Mouse (Mus musculus): ENCODE data around the gene Dennd1c. TPM values are rescaled to one million over a fixed set of nuclear protein-coding genes. Genes with fewer than 3 reads are reported as not detected.
A peak's percentile ranks its signal among the peaks of the same experiment; 100 is the strongest.

Gene Dennd1c
- polyA plus RNA-seq, 1 experiment from 2014 or later = 5.8 TPM

- Histone ChIP-seq H3K4me3 (ENCODE audit: low read length) (no peak overlapping the region), H3K9me3 (ENCODE audit: control insufficient read depth, low read length) (no peaks in the 10 kb centered on the region), H3K4me2 (ENCODE audit: low read depth, low read length) (no peak overlapping the region), H3K27ac (ENCODE audit: low read length) (no peak overlapping the region), H3K4me1 (replicated peaks; ENCODE audit: control insufficient read depth, insufficient read depth, low read length) (no peaks in the 10 kb centered on the region), H3K36me3 (ENCODE audit: control insufficient read depth, insufficient read depth, low read length) (no peaks in the 10 kb centered on the region), H3K9ac (ENCODE audit: low read length) (no peak overlapping the region), H3K27me3 (ENCODE audit: control insufficient read depth, insufficient read depth, low read depth, low read length) (peaks cover 2% of the 10 kb centered on the region; the same call in 1 of the 2 replicates)
- no peak for ATAC-seq (ENCODE audit: low read depth)
- WGBS = 33% methylated on average over 8 of the region's 8 CpGs
These were observed 39.3 kb downstream of the Dennd1c start for GRCm38 (mm10) chr17:57038978-57039377.

GRCm38 (mm10) chr17:57032854-57033253 lies 45.5 kb downstream of the Dennd1c start:
- Histone ChIP-seq H3K27me3 (ENCODE audit: control insufficient read depth, insufficient read depth, low read depth, low read length) (peaks cover under 1% of the 10 kb centered on the region; the same call in 1 of the 2 replicates), H3K4me3 (ENCODE audit: low read length) (no peak overlapping the region), H3K36me3 (ENCODE audit: control insufficient read depth, insufficient read depth, low read length) (peaks cover 4% of the 10 kb centered on the region), H3K27ac (ENCODE audit: low read length) (no peak overlapping the region), H3K9me3 (ENCODE audit: control insufficient read depth, low read length) (no peaks in the 10 kb centered on the region), H3K4me2 (ENCODE audit: low read depth, low read length) (no peak overlapping the region), H3K4me1 (replicated peaks; ENCODE audit: control insufficient read depth, insufficient read depth, low read length) (peaks cover 14% of the 10 kb centered on the region), H3K9ac (ENCODE audit: low read length) (no peak overlapping the region)
- 89% methylated on average over 4 of the region's 4 CpGs for WGBS
- ATAC-seq (ENCODE audit: low read depth) = no peak

GRCm38 (mm10) chr17:57031661-57032420 lies 46.5 kb downstream of the Dennd1c start:
- WGBS = under 1% methylated on average over 38 of the region's 38 CpGs
- H3K4me2 ChIP-seq (ENCODE audit: low read depth, low read length) = peak overlapping the region; percentile 60

GRCm38 (mm10) chr17:57030931-57031660 lies 47.2 kb downstream of the Dennd1c start, which contains the start of gene Khsrp:
Khsrp (minus strand) TSS chr17:57031522.
- peak within 1 kb of the TSS; percentile 89 for H3K4me3 ChIP-seq (ENCODE audit: low read length)
- H3K27ac ChIP-seq (ENCODE audit: low read length) = peak within 1 kb of the TSS; percentile 93
- H3K36me3 ChIP-seq (ENCODE audit: control insufficient read depth, insufficient read depth, low read length) = peaks cover 11% of the 10 kb centered on the region
- WGBS = 0% methylated on average over 45 of the region's 99 CpGs
- no peaks in the 10 kb centered on the region for H3K27me3 ChIP-seq (ENCODE audit: control insufficient read depth, insufficient read depth, low read depth, low read length)
- H3K9ac ChIP-seq (ENCODE audit: low read length) = peak within 1 kb of the TSS; percentile 99
- H3K4me2 ChIP-seq (ENCODE audit: low read depth, low read length) = peak within 1 kb of the TSS; percentile 92
- ATAC-seq (ENCODE audit: low read depth) = no peak
- no peaks in the 10 kb centered on the region for H3K9me3 ChIP-seq (ENCODE audit: control insufficient read depth, low read length)
- H3K4me1 ChIP-seq (replicated peaks; ENCODE audit: control insufficient read depth, insufficient read depth, low read length) = peaks cover 14% of the 10 kb centered on the region

More at GRCm38 (mm10) chr17:57031661-57032420, 46.5 kb downstream of the Dennd1c start:
- peak; percentile 96 for ATAC-seq (ENCODE audit: low read depth)
- Histone ChIP-seq H3K27me3 (ENCODE audit: control insufficient read depth, insufficient read depth, low read depth, low read length) (no peaks in the 10 kb centered on the region), H3K4me1 (replicated peaks; ENCODE audit: control insufficient read depth, insufficient read depth, low read length) (peaks cover 14% of the 10 kb centered on the region), H3K27ac (ENCODE audit: low read length) (peak overlapping the region; percentile 89), H3K9me3 (ENCODE audit: control insufficient read depth, low read length) (no peaks in the 10 kb centered on the region), H3K4me3 (ENCODE audit: low read length) (peak overlapping the region; percentile 48), H3K36me3 (ENCODE audit: control insufficient read depth, insufficient read depth, low read length) (peaks cover 7% of the 10 kb centered on the region), H3K9ac (ENCODE audit: low read length) (peak overlapping the region; percentile 66)

GRCm38 (mm10) chr17:57029691-57030090 lies 48.6 kb downstream of the Dennd1c start:
- no peaks in the 10 kb centered on the region for H3K9me3 ChIP-seq (ENCODE audit: control insufficient read depth, low read length)
- no peak for ATAC-seq (ENCODE audit: low read depth)
- no peak overlapping the region for H3K27ac ChIP-seq (ENCODE audit: low read length)
- H3K9ac ChIP-seq (ENCODE audit: low read length) = peak overlapping the region; percentile 99
- H3K27me3 ChIP-seq (ENCODE audit: control insufficient read depth, insufficient read depth, low read depth, low read length) = no peaks in the 10 kb centered on the region
- peaks cover 14% of the 10 kb centered on the region for H3K4me1 ChIP-seq (replicated peaks; ENCODE audit: control insufficient read depth, insufficient read depth, low read length)
- 24% methylated on average over 8 of the region's 8 CpGs for WGBS
- peak overlapping the region; percentile 92 for H3K4me2 ChIP-seq (ENCODE audit: low read depth, low read length)
- peak overlapping the region; percentile 89 for H3K4me3 ChIP-seq (ENCODE audit: low read length)
- H3K36me3 ChIP-seq (ENCODE audit: control insufficient read depth, insufficient read depth, low read length) = peaks cover 24% of the 10 kb centered on the region

- ATAC-seq (ENCODE audit: low read depth) = no peak
- Histone ChIP-seq H3K4me1 (replicated peaks; ENCODE audit: control insufficient read depth, insufficient read depth, low read length) (peaks cover 14% of the 10 kb centered on the region), H3K4me2 (ENCODE audit: low read depth, low read length) (no peak overlapping the region), H3K4me3 (ENCODE audit: low read length) (no peak overlapping the region), H3K27ac (ENCODE audit: low read length) (no peak overlapping the region), H3K9me3 (ENCODE audit: control insufficient read depth, low read length) (no peaks in the 10 kb centered on the region), H3K36me3 (ENCODE audit: control insufficient read depth, insufficient read depth, low read length) (peaks cover 44% of the 10 kb centered on the region), H3K9ac (ENCODE audit: low read length) (no peak overlapping the region), H3K27me3 (ENCODE audit: control insufficient read depth, insufficient read depth, low read depth, low read length) (no peaks in the 10 kb centered on the region)
- WGBS = 89% methylated on average over 4 of the region's 4 CpGs
These were observed 50.8 kb downstream of the Dennd1c start for GRCm38 (mm10) chr17:57027471-57027870.

GRCm38 (mm10) chr17:57020960-57021359 lies 57.4 kb downstream of the Dennd1c start:
- H3K27me3 ChIP-seq (ENCODE audit: control insufficient read depth, insufficient read depth, low read depth, low read length) = no peaks in the 10 kb centered on the region
- 88% methylated on average over 5 of the region's 5 CpGs for WGBS
- peaks cover 43% of the 10 kb centered on the region for H3K36me3 ChIP-seq (ENCODE audit: control insufficient read depth, insufficient read depth, low read length)
- no peak overlapping the region for H3K4me2 ChIP-seq (ENCODE audit: low read depth, low read length)
- no peak overlapping the region for H3K4me3 ChIP-seq (ENCODE audit: low read length)
- no peaks in the 10 kb centered on the region for H3K9me3 ChIP-seq (ENCODE audit: control insufficient read depth, low read length)
- H3K27ac ChIP-seq (ENCODE audit: low read length) = no peak overlapping the region
- H3K4me1 ChIP-seq (replicated peaks; ENCODE audit: control insufficient read depth, insufficient read depth, low read length) = no peaks in the 10 kb centered on the region
- no peak overlapping the region for H3K9ac ChIP-seq (ENCODE audit: low read length)
- ATAC-seq (ENCODE audit: low read depth) = no peak

- H3K4me1 ChIP-seq (replicated peaks; ENCODE audit: control insufficient read depth, insufficient read depth, low read length) = no peaks in the 10 kb centered on the region
- no peak overlapping the region for H3K4me2 ChIP-seq (ENCODE audit: low read depth, low read length)
- no peaks in the 10 kb centered on the region for H3K27me3 ChIP-seq (ENCODE audit: control insufficient read depth, insufficient read depth, low read depth, low read length)
- no peak overlapping the region for H3K27ac ChIP-seq (ENCODE audit: low read length)
- H3K9me3 ChIP-seq (ENCODE audit: control insufficient read depth, low read length) = no peaks in the 10 kb centered on the region
- no peak for ATAC-seq (ENCODE audit: low read depth)
- no peak overlapping the region for H3K9ac ChIP-seq (ENCODE audit: low read length)
- H3K36me3 ChIP-seq (ENCODE audit: control insufficient read depth, insufficient read depth, low read length) = peaks cover 31% of the 10 kb centered on the region
- 66% methylated on average over 2 of the region's 2 CpGs for WGBS
- H3K4me3 ChIP-seq (ENCODE audit: low read length) = no peak overlapping the region
These were observed 58.6 kb downstream of the Dennd1c start for GRCm38 (mm10) chr17:57019693-57020092.
